Mouse (Mus musculus): Measurements from ENCODE around the gene Ier2. TPM values are rescaled to one million over a fixed set of nuclear protein-coding genes. Genes with fewer than 3 reads are reported as not detected.

Gene Ier2
- polyA plus RNA-seq, 1 experiment = 15.1 TPM

GRCm38 (mm10) chr8:84706610-84707266 lies 44.1 kb upstream of the Ier2 start:
- WGBS = 52% methylated on average over 45 of the region's 45 CpGs
- Histone ChIP-seq H3K27ac (ENCODE audit: insufficient read depth, low read length) (no peak overlapping the region), H3K4me3 (replicated peaks; ENCODE audit: insufficient read depth, low read depth, low read length) (no peak overlapping the region), H3K27me3 (ENCODE audit: control insufficient read depth, insufficient read depth, low read length) (no peaks in the 10 kb centered on the region), H3K4me1 (ENCODE audit: control insufficient read depth, insufficient read depth, low read length) (peaks cover 18% of the 10 kb centered on the region)
- TF ChIP-seq CTCF (IDR thresholded peaks at IDR 0.05; ENCODE audit: borderline replicate concordance, insufficient read depth, low read depth, low read length) (no peak), POLR2A (IDR thresholded peaks at IDR 0.05; ENCODE audit: borderline replicate concordance, insufficient read depth, low read length) (no peak)
- no peak for DNase-seq

GRCm38 (mm10) chr8:84705960-84706359 lies 43.3 kb upstream of the Ier2 start:
- H3K27me3 ChIP-seq (ENCODE audit: control insufficient read depth, insufficient read depth, low read length) = no peaks in the 10 kb centered on the region
- H3K27ac ChIP-seq (ENCODE audit: insufficient read depth, low read length) = no peak overlapping the region
- DNase-seq = no peak
- H3K4me1 ChIP-seq (ENCODE audit: control insufficient read depth, insufficient read depth, low read length) = peaks cover 15% of the 10 kb centered on the region
- H3K4me3 ChIP-seq (replicated peaks; ENCODE audit: insufficient read depth, low read depth, low read length) = no peak overlapping the region
- no peak for TF ChIP-seq POLR2A (IDR thresholded peaks at IDR 0.05; ENCODE audit: borderline replicate concordance, insufficient read depth, low read length)
- no peak for TF ChIP-seq CTCF (IDR thresholded peaks at IDR 0.05; ENCODE audit: borderline replicate concordance, insufficient read depth, low read depth, low read length)
- WGBS = 72% methylated on average over 12 of the region's 12 CpGs

GRCm38 (mm10) chr8:84704867-84705831 lies 42.5 kb upstream of the Ier2 start:
- Histone ChIP-seq H3K4me3 (replicated peaks; ENCODE audit: insufficient read depth, low read depth, low read length) (no peak overlapping the region), H3K27me3 (ENCODE audit: control insufficient read depth, insufficient read depth, low read length) (no peaks in the 10 kb centered on the region), H3K27ac (ENCODE audit: insufficient read depth, low read length) (no peak overlapping the region), H3K4me1 (ENCODE audit: control insufficient read depth, insufficient read depth, low read length) (peaks cover 16% of the 10 kb centered on the region)
- WGBS = 33% methylated on average over 61 of the region's 61 CpGs
- peak in 1 of 2 experiments; percentile 40 for DNase-seq
- TF ChIP-seq POLR2A (IDR thresholded peaks at IDR 0.05; ENCODE audit: borderline replicate concordance, insufficient read depth, low read length) (no peak), CTCF (IDR thresholded peaks at IDR 0.05; ENCODE audit: borderline replicate concordance, insufficient read depth, low read depth, low read length) (no peak)

GRCm38 (mm10) chr8:84704356-84704755 lies 41.7 kb upstream of the Ier2 start:
- no peak for TF ChIP-seq POLR2A (IDR thresholded peaks at IDR 0.05; ENCODE audit: borderline replicate concordance, insufficient read depth, low read length)
- peak; percentile 58; the same call in 1 of the 2 replicates for TF ChIP-seq CTCF (IDR thresholded peaks at IDR 0.05; ENCODE audit: borderline replicate concordance, insufficient read depth, low read depth, low read length)
- Histone ChIP-seq H3K4me1 (ENCODE audit: control insufficient read depth, insufficient read depth, low read length) (peaks cover 20% of the 10 kb centered on the region), H3K4me3 (replicated peaks; ENCODE audit: insufficient read depth, low read depth, low read length) (no peak overlapping the region), H3K27ac (ENCODE audit: insufficient read depth, low read length) (no peak overlapping the region), H3K27me3 (ENCODE audit: control insufficient read depth, insufficient read depth, low read length) (no peaks in the 10 kb centered on the region)
- 28% methylated on average over 16 of the region's 16 CpGs for WGBS
- peak; percentile 59 to 70 for DNase-seq

GRCm38 (mm10) chr8:84703466-84704249 lies 41.0 kb upstream of the Ier2 start:
- Histone ChIP-seq H3K4me3 (replicated peaks; ENCODE audit: insufficient read depth, low read depth, low read length) (no peak overlapping the region), H3K27ac (ENCODE audit: insufficient read depth, low read length) (no peak overlapping the region), H3K4me1 (ENCODE audit: control insufficient read depth, insufficient read depth, low read length) (peaks cover 17% of the 10 kb centered on the region), H3K27me3 (ENCODE audit: control insufficient read depth, insufficient read depth, low read length) (no peaks in the 10 kb centered on the region)
- 50% methylated on average over 38 of the region's 38 CpGs for WGBS
- peak in 1 of 2 experiments; percentile 33 for DNase-seq
- no peak for TF ChIP-seq POLR2A (IDR thresholded peaks at IDR 0.05; ENCODE audit: borderline replicate concordance, insufficient read depth, low read length)
- no peak for TF ChIP-seq CTCF (IDR thresholded peaks at IDR 0.05; ENCODE audit: borderline replicate concordance, insufficient read depth, low read depth, low read length)

- DNase-seq = no peak
- WGBS = 76% methylated on average over 6 of the region's 6 CpGs
Measured at GRCm38 (mm10) chr8:84702963-84703465, 40.4 kb upstream of the Ier2 start.

GRCm38 (mm10) chr8:84702561-84702960 lies 39.9 kb upstream of the Ier2 start:
- no peak for TF ChIP-seq POLR2A (IDR thresholded peaks at IDR 0.05; ENCODE audit: borderline replicate concordance, insufficient read depth, low read length)
- no peak for TF ChIP-seq CTCF (IDR thresholded peaks at IDR 0.05; ENCODE audit: borderline replicate concordance, insufficient read depth, low read depth, low read length)
- no peak for DNase-seq
- Histone ChIP-seq H3K4me3 (replicated peaks; ENCODE audit: insufficient read depth, low read depth, low read length) (no peak overlapping the region), H3K27me3 (ENCODE audit: control insufficient read depth, insufficient read depth, low read length) (no peaks in the 10 kb centered on the region), H3K27ac (ENCODE audit: insufficient read depth, low read length) (no peak overlapping the region), H3K4me1 (ENCODE audit: control insufficient read depth, insufficient read depth, low read length) (peaks cover 16% of the 10 kb centered on the region)
- 84% methylated on average over 9 of the region's 9 CpGs for WGBS

More at GRCm38 (mm10) chr8:84702963-84703465, 40.4 kb upstream of the Ier2 start:
- no peak for TF ChIP-seq CTCF (IDR thresholded peaks at IDR 0.05; ENCODE audit: borderline replicate concordance, insufficient read depth, low read depth, low read length)
- no peak for TF ChIP-seq POLR2A (IDR thresholded peaks at IDR 0.05; ENCODE audit: borderline replicate concordance, insufficient read depth, low read length)
- Histone ChIP-seq H3K27me3 (ENCODE audit: control insufficient read depth, insufficient read depth, low read length) (no peaks in the 10 kb centered on the region), H3K4me3 (replicated peaks; ENCODE audit: insufficient read depth, low read depth, low read length) (no peak overlapping the region), H3K4me1 (ENCODE audit: control insufficient read depth, insufficient read depth, low read length) (peaks cover 16% of the 10 kb centered on the region), H3K27ac (ENCODE audit: insufficient read depth, low read length) (no peak overlapping the region)

Measured in cerebellum, adult 2 months (tissue).